Mouse (Mus musculus): ENCODE results near the gene Man2c1. TPM values are rescaled to one million over a fixed set of nuclear protein-coding genes. Genes with fewer than 3 reads are reported as not detected.
A peak's percentile ranks its signal among the peaks of the same experiment; 100 is the strongest.

The Man2c1 gene
- polyA plus RNA-seq, 1 experiment from 2014 or later, result 70.2 TPM

DNA sequence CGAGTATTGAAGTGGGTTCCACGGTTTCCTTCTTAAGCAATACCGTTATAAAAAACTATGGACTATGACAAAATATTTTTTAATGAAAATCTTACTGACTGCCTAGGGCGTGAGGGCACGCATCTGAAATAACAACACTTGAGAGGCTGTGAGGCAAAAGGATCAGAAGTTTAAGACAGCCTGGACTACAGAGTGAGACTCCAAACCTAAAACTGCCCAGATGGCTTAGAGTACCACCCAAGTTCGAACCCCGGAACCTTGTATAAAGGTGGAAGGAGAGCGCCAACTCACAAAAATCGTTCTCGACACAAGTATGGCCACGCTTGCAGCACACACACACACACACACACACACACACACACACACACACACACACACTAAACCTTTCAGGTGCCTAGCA is 28.0 kb downstream of the Man2c1 start:
- 41% methylated on average over 11 of the region's 11 CpGs for WGBS

DNA sequence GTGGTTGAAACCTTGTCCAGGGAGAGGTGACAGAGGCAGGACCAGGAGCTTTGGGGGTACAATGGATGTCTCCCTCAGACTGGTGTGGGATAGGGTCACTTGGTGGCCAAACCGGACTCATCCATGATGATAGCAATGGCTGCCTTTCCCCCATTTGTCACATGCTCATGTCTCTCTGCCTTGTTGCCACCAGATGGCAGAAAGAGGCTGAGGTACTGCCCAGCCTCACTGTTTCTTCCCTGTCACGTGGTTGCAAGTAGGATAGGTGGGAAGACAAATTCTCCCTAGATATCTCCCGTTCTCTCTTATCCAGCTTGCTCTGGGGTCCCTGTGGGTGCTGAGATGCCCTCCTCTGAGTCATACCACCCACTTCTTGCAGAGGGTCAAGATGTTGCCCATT is 32.0 kb downstream of the Man2c1 start:
- Histone ChIP-seq H3K27ac (no peak overlapping the region), H3K9me3 (no peaks in the 10 kb centered on the region), H3K4me1 (peaks cover 6% of the 10 kb centered on the region), H3K36me3 (no peaks in the 10 kb centered on the region), H3K4me2 (replicated peaks) (no peak overlapping the region), H3K9ac (no peak overlapping the region), H3K27me3 (no peaks in the 10 kb centered on the region), H3K4me3 (no peak overlapping the region)
- 26% methylated on average over 3 of the region's 3 CpGs for whole genome bisulfite sequencing
- no peak for ATAC-seq (ENCODE audit: insufficient number of reproducible peaks, insufficient read depth, low FRiP score, low TSS enrichment)

More for the DNA sequence above, 28.0 kb downstream of the Man2c1 start:
- H3K4me3 ChIP-seq, result peak overlapping the region; percentile 83
- peaks cover 10% of the 10 kb centered on the region for H3K4me1 ChIP-seq
- peak overlapping the region; percentile 96 for H3K4me2 ChIP-seq (replicated peaks)
- H3K27me3 ChIP-seq, result no peaks in the 10 kb centered on the region
- peaks cover 15% of the 10 kb centered on the region for H3K36me3 ChIP-seq
- H3K27ac ChIP-seq, result no peak overlapping the region
- H3K9ac ChIP-seq, result no peak overlapping the region
- no peak for ATAC-seq (ENCODE audit: insufficient number of reproducible peaks, insufficient read depth, low FRiP score, low TSS enrichment)
- H3K9me3 ChIP-seq, result no peaks in the 10 kb centered on the region

DNA sequence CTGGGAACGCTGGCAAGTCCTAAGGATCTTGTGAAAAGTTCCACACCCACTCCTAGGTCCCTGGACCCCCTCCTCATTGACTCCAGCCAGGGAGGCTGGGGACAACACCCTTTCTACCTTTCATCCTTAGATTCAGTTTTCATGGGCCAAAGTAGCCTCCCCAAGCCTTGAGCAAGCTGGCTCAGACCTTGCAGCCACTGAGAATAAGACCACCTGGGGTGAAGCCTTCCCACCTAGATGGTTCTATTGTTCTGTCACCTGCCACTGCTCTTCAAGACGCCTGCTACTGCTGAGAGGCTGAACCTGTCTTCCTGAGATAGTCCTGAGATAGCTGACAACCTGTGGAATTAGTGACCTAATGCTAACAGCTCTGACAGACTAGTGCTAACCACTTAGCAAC is 32.6 kb downstream of the Man2c1 start:
- WGBS, result 41% methylated on average over 2 of the region's 2 CpGs
- no peaks in the 10 kb centered on the region for H3K36me3 ChIP-seq
- H3K27me3 ChIP-seq, result no peaks in the 10 kb centered on the region
- H3K4me1 ChIP-seq, result peaks cover 3% of the 10 kb centered on the region; the same call in 1 of the 2 replicates
- no peaks in the 10 kb centered on the region for H3K9me3 ChIP-seq
- no peak overlapping the region for H3K27ac ChIP-seq
- H3K9ac ChIP-seq, result no peak overlapping the region
- no peak overlapping the region for H3K4me3 ChIP-seq
- no peak for ATAC-seq (ENCODE audit: insufficient number of reproducible peaks, insufficient read depth, low FRiP score, low TSS enrichment)
- no peak overlapping the region for H3K4me2 ChIP-seq (replicated peaks)

GRCm38 (mm10) chr9:57166173-57166572 is 35.7 kb downstream of the Man2c1 start:
- no peaks in the 10 kb centered on the region for H3K36me3 ChIP-seq
- H3K4me3 ChIP-seq, result no peak overlapping the region
- ATAC-seq (ENCODE audit: insufficient number of reproducible peaks, insufficient read depth, low FRiP score, low TSS enrichment), result no peak
- 89% methylated on average over 2 of the region's 2 CpGs for WGBS
- H3K4me2 ChIP-seq (replicated peaks), result no peak overlapping the region
- H3K27ac ChIP-seq, result no peak overlapping the region
- no peaks in the 10 kb centered on the region for H3K4me1 ChIP-seq
- no peaks in the 10 kb centered on the region for H3K27me3 ChIP-seq
- H3K9ac ChIP-seq, result no peak overlapping the region
- H3K9me3 ChIP-seq, result no peaks in the 10 kb centered on the region

- WGBS, result 86% methylated on average over 5 of the region's 5 CpGs
- Histone ChIP-seq H3K4me3 (no peak overlapping the region), H3K9me3 (no peaks in the 10 kb centered on the region)
Observed at GRCm38 (mm10) chr9:57168411-57168810, 37.9 kb downstream of the Man2c1 start.

More at GRCm38 (mm10) chr9:57168411-57168810, 37.9 kb downstream of the Man2c1 start:
- no peak for ATAC-seq (ENCODE audit: insufficient number of reproducible peaks, insufficient read depth, low FRiP score, low TSS enrichment)
- Histone ChIP-seq H3K27ac (no peak overlapping the region), H3K27me3 (no peaks in the 10 kb centered on the region), H3K9ac (no peak overlapping the region), H3K4me1 (no peaks in the 10 kb centered on the region), H3K4me2 (replicated peaks) (no peak overlapping the region), H3K36me3 (no peaks in the 10 kb centered on the region)

Other genes starting within 250 kb of the Man2c1 start
- 13.8 and 14.4 TPM in 2 replicates for gene Snx33, start 202.3 kb upstream of the Man2c1 start, polyA plus RNA-seq (2016; fragmentation: Nextera tagmentation; extraction: Ambion mirVana)
- gene Imp3, start 193.2 kb upstream of the Man2c1 start, polyA plus RNA-seq (2016; fragmentation: Nextera tagmentation; extraction: Ambion mirVana), result 74.3 and 76.9 TPM in 2 replicates
- 27.3 and 29.1 TPM in 2 replicates for gene Snupn, start 179.8 kb upstream of the Man2c1 start, polyA plus RNA-seq (2016; fragmentation: Nextera tagmentation; extraction: Ambion mirVana)
- 42.5 and 43.4 TPM in 2 replicates for gene Ptpn9, start 135.8 kb upstream of the Man2c1 start, polyA plus RNA-seq (2016; fragmentation: Nextera tagmentation; extraction: Ambion mirVana)
- gene Sin3a, start 58.6 kb upstream of the Man2c1 start, polyA plus RNA-seq (2016; fragmentation: Nextera tagmentation; extraction: Ambion mirVana), result 41.7 and 48.2 TPM in 2 replicates
- gene Neil1, start 17.6 kb downstream of the Man2c1 start, polyA plus RNA-seq (2016; fragmentation: Nextera tagmentation; extraction: Ambion mirVana), result 8.4 and 9.7 TPM in 2 replicates
- 94.0 and 100 TPM in 2 replicates for gene Commd4, start 27.6 kb downstream of the Man2c1 start, polyA plus RNA-seq (2016; fragmentation: Nextera tagmentation; extraction: Ambion mirVana)
- gene Trcg1, start 105.9 kb downstream of the Man2c1 start, polyA plus RNA-seq (2016; fragmentation: Nextera tagmentation; extraction: Ambion mirVana), result not detected in 2 replicates
- gene 1700017B05Rik, start 131.9 kb downstream of the Man2c1 start, polyA plus RNA-seq (2016; fragmentation: Nextera tagmentation; extraction: Ambion mirVana), result 15.8 and 18.7 TPM in 2 replicates

All from embryonic facial prominence, embryonic 12.5 days (tissue).